Mouse (Mus musculus): ENCODE measurements around the gene Olfr455. TPM values are rescaled to one million over a fixed set of nuclear protein-coding genes. Genes with fewer than 3 reads are reported as not detected.

Gene Olfr455
- polyA plus RNA-seq, 1 experiment from 2014 or later = not detected

DNA sequence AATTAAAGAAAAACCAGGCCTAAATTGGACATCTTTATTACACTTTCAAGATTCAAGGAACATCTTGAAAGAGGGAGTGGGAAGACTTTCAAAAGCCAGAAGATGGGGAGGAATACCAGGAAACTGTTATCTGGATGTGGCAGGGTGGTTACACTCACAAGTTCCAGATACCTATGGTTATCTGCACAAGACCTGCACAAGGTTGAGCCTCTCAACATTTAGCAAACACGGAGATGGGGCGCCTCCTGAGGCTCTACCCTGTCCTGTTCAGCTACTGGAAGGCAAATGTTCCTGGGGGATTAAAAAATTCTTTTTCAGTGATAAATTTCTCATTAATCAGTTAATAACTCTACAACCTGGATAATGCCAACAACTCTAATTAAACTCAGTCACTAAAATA lies 30.0 kb upstream of the Olfr455 start:
- no peak for ATAC-seq
- Histone ChIP-seq H3K27ac (ENCODE audit: low read depth, low read length) (no peak overlapping the region), H3K9me3 (ENCODE audit: control insufficient read depth) (no peaks in the 10 kb centered on the region), H3K9ac (ENCODE audit: low read depth, low read length) (no peak overlapping the region), H3K4me3 (ENCODE audit: low read depth, low read length) (no peak overlapping the region), H3K27me3 (replicated peaks; ENCODE audit: control insufficient read depth, insufficient read depth, low read length) (no peaks in the 10 kb centered on the region), H3K4me2 (replicated peaks; ENCODE audit: low read depth) (no peak overlapping the region), H3K4me1 (replicated peaks; ENCODE audit: control insufficient read depth, insufficient read depth, low read length) (no peaks in the 10 kb centered on the region), H3K36me3 (ENCODE audit: control insufficient read depth, insufficient read depth) (no peaks in the 10 kb centered on the region)
- no peak for TF ChIP-seq CTCF (IDR thresholded peaks at IDR 0.05; ENCODE audit: low read depth)
- WGBS = 89% methylated on average over 2 of the region's 2 CpGs

GRCm38 (mm10) chr6:42568205-42568604 lies 20.8 kb upstream of the Olfr455 start:
- H3K4me3 ChIP-seq (ENCODE audit: low read depth, low read length) = no peak overlapping the region
- H3K36me3 ChIP-seq (ENCODE audit: control insufficient read depth, insufficient read depth) = no peaks in the 10 kb centered on the region
- H3K27ac ChIP-seq (ENCODE audit: low read depth, low read length) = no peak overlapping the region
- H3K4me2 ChIP-seq (replicated peaks; ENCODE audit: low read depth) = no peak overlapping the region
- no peak overlapping the region for H3K9ac ChIP-seq (ENCODE audit: low read depth, low read length)
- ATAC-seq = no peak
- no peaks in the 10 kb centered on the region for H3K4me1 ChIP-seq (replicated peaks; ENCODE audit: control insufficient read depth, insufficient read depth, low read length)
- no peaks in the 10 kb centered on the region for H3K9me3 ChIP-seq (ENCODE audit: control insufficient read depth)
- 72% methylated on average over 2 of the region's 2 CpGs for WGBS
- TF ChIP-seq CTCF (IDR thresholded peaks at IDR 0.05; ENCODE audit: low read depth) = no peak
- H3K27me3 ChIP-seq (replicated peaks; ENCODE audit: control insufficient read depth, insufficient read depth, low read length) = no peaks in the 10 kb centered on the region

DNA sequence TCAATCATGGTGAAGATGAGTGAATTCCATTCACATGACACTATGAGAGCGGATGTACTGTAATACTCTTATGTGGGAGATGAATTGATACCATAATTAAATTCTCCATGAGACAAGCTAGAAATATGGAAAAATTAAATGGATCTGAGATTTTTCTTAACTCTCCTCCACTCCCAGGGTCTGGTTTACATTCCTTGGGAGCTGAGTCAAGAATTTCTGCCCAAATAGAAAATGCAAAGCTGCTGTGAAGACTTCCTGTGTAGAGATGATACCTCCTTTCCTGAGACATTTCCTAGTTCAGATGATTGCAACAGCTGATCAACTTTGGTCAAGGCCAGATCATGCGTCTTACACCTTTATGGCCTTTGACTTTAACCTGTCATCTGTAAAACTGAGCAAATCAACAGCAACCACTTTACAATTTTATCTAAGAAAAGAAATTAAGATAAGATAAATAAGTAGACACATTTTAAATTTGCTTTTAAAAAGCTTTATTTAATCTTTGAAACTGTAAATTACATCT lies 18.8 kb upstream of the Olfr455 start:
- H3K4me2 ChIP-seq (replicated peaks; ENCODE audit: low read depth) = no peak overlapping the region
- no peak overlapping the region for H3K9ac ChIP-seq (ENCODE audit: low read depth, low read length)
- H3K9me3 ChIP-seq (ENCODE audit: control insufficient read depth) = no peaks in the 10 kb centered on the region
- TF ChIP-seq CTCF (IDR thresholded peaks at IDR 0.05; ENCODE audit: low read depth) = no peak
- H3K36me3 ChIP-seq (ENCODE audit: control insufficient read depth, insufficient read depth) = no peaks in the 10 kb centered on the region
- no peaks in the 10 kb centered on the region for H3K4me1 ChIP-seq (replicated peaks; ENCODE audit: control insufficient read depth, insufficient read depth, low read length)
- H3K27ac ChIP-seq (ENCODE audit: low read depth, low read length) = no peak overlapping the region
- no peak for ATAC-seq
- no peaks in the 10 kb centered on the region for H3K27me3 ChIP-seq (replicated peaks; ENCODE audit: control insufficient read depth, insufficient read depth, low read length)
- WGBS = 52% methylated on average over 2 of the region's 2 CpGs
- H3K4me3 ChIP-seq (ENCODE audit: low read depth, low read length) = no peak overlapping the region

- WGBS = 51% methylated on average over 2 of the region's 2 CpGs
Measured at GRCm38 (mm10) chr6:42562280-42562679, 14.9 kb upstream of the Olfr455 start.

GRCm38 (mm10) chr6:42560885-42561284 lies 13.5 kb upstream of the Olfr455 start:
- Histone ChIP-seq H3K4me3 (ENCODE audit: low read depth, low read length) (no peak overlapping the region), H3K4me2 (replicated peaks; ENCODE audit: low read depth) (no peak overlapping the region), H3K36me3 (ENCODE audit: control insufficient read depth, insufficient read depth) (no peaks in the 10 kb centered on the region), H3K27ac (ENCODE audit: low read depth, low read length) (no peak overlapping the region), H3K9ac (ENCODE audit: low read depth, low read length) (no peak overlapping the region), H3K27me3 (replicated peaks; ENCODE audit: control insufficient read depth, insufficient read depth, low read length) (no peaks in the 10 kb centered on the region), H3K9me3 (ENCODE audit: control insufficient read depth) (no peaks in the 10 kb centered on the region), H3K4me1 (replicated peaks; ENCODE audit: control insufficient read depth, insufficient read depth, low read length) (0 out of 2 replicates have a peak, but pooled peaks cover 2% of the 10 kb centered on the region)
- ATAC-seq = no peak
- 27% methylated on average over 5 of the region's 5 CpGs for WGBS
- TF ChIP-seq CTCF (IDR thresholded peaks at IDR 0.05; ENCODE audit: low read depth) = no peak

More at GRCm38 (mm10) chr6:42562280-42562679, 14.9 kb upstream of the Olfr455 start:
- no peaks in the 10 kb centered on the region for H3K27me3 ChIP-seq (replicated peaks; ENCODE audit: control insufficient read depth, insufficient read depth, low read length)
- no peaks in the 10 kb centered on the region for H3K36me3 ChIP-seq (ENCODE audit: control insufficient read depth, insufficient read depth)
- H3K4me1 ChIP-seq (replicated peaks; ENCODE audit: control insufficient read depth, insufficient read depth, low read length) = 0 out of 2 replicates have a peak, but pooled peaks cover 2% of the 10 kb centered on the region
- no peaks in the 10 kb centered on the region for H3K9me3 ChIP-seq (ENCODE audit: control insufficient read depth)
- no peak for TF ChIP-seq CTCF (IDR thresholded peaks at IDR 0.05; ENCODE audit: low read depth)
- no peak for ATAC-seq
- H3K9ac ChIP-seq (ENCODE audit: low read depth, low read length) = no peak overlapping the region
- no peak overlapping the region for H3K4me2 ChIP-seq (replicated peaks; ENCODE audit: low read depth)
- H3K27ac ChIP-seq (ENCODE audit: low read depth, low read length) = no peak overlapping the region
- H3K4me3 ChIP-seq (ENCODE audit: low read depth, low read length) = no peak overlapping the region

- Histone ChIP-seq H3K4me2 (replicated peaks; ENCODE audit: low read depth) (no peak overlapping the region), H3K9me3 (ENCODE audit: control insufficient read depth) (no peaks in the 10 kb centered on the region), H3K27ac (ENCODE audit: low read depth, low read length) (no peak overlapping the region), H3K4me1 (replicated peaks; ENCODE audit: control insufficient read depth, insufficient read depth, low read length) (0 out of 2 replicates have a peak, but pooled peaks cover 2% of the 10 kb centered on the region), H3K27me3 (replicated peaks; ENCODE audit: control insufficient read depth, insufficient read depth, low read length) (no peaks in the 10 kb centered on the region), H3K4me3 (ENCODE audit: low read depth, low read length) (no peak overlapping the region), H3K9ac (ENCODE audit: low read depth, low read length) (no peak overlapping the region), H3K36me3 (ENCODE audit: control insufficient read depth, insufficient read depth) (no peaks in the 10 kb centered on the region)
- ATAC-seq = no peak
- no peak for TF ChIP-seq CTCF (IDR thresholded peaks at IDR 0.05; ENCODE audit: low read depth)
- WGBS = 97% methylated on average over 14 of the region's 14 CpGs
Measured at GRCm38 (mm10) chr6:42558641-42559040, 11.3 kb upstream of the Olfr455 start.

DNA sequence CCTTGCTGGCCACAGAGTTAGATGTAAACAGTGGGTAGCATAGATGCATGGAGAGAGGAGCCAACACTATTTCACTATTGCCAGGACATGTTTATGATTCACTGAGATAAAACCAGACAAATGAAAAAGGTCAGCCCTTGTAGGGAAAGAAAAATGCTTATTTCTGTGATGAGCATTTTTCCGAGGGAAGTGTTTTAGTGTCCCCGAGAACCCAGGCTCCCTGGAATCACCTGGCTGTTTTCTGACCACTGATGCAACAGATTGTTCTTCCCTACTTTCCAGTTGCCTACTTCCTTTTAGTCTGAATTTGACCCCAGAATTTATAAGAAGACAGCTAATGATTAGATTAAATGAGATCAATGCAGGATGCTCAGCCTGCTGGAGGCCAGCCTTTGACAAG lies 1.2 kb downstream of the Olfr455 start:
- no peaks in the 10 kb centered on the region for H3K9me3 ChIP-seq (ENCODE audit: control insufficient read depth)
- H3K36me3 ChIP-seq (ENCODE audit: control insufficient read depth, insufficient read depth) = no peaks in the 10 kb centered on the region
- H3K4me3 ChIP-seq (ENCODE audit: low read depth, low read length) = no peak overlapping the region
- no peak for ATAC-seq
- H3K27me3 ChIP-seq (replicated peaks; ENCODE audit: control insufficient read depth, insufficient read depth, low read length) = no peaks in the 10 kb centered on the region
- no peak overlapping the region for H3K27ac ChIP-seq (ENCODE audit: low read depth, low read length)
- 61% methylated on average over 2 of the region's 2 CpGs for WGBS
- H3K9ac ChIP-seq (ENCODE audit: low read depth, low read length) = no peak overlapping the region
- no peak for TF ChIP-seq CTCF (IDR thresholded peaks at IDR 0.05; ENCODE audit: low read depth)
- no peaks in the 10 kb centered on the region for H3K4me1 ChIP-seq (replicated peaks; ENCODE audit: control insufficient read depth, insufficient read depth, low read length)
- H3K4me2 ChIP-seq (replicated peaks; ENCODE audit: low read depth) = no peak overlapping the region

Data from intestine, postnatal 0 days (tissue).